Mouse (Mus musculus) kidney, embryonic 16.5 days (tissue): ENCODE measurements at regions not wholly inside any gene's neighbourhood (a gene's known extent, or its start where the extent isn't known, plus 50 kb on each side); places are given as distances from the start of the nearest gene placed in this dataset.

ENCODE experiments used
- ATAC-seq: fragments of 200-750 bp; cut with Nextera tagmentation; 2 replicates; pipeline ENCODE4 v1.8.0; 2017; ENCODE audit warnings: moderate TSS enrichment; ENCODE audit not compliant: low FRiP score, low TSS enrichment
- H3K27ac ChIP-seq: fragments of 300-500 bp; sonication (generic); 2 replicates; pipeline ENCODE4 v1.5.1; 2014; ENCODE audit warnings: low read length
- H3K27me3 ChIP-seq: fragments of 300-500 bp; sonication (generic); 2 replicates; pipeline ENCODE4 v1.6.1; 2014; ENCODE audit warnings: low read length, control low read depth, mixed read lengths; ENCODE audit not compliant: insufficient read depth
- H3K36me3 ChIP-seq: fragments of 300-500 bp; sonication (generic); 2 replicates; pipeline ENCODE4 v1.6.1; 2014; ENCODE audit warnings: low read length, control low read depth, mixed read lengths; ENCODE audit not compliant: insufficient read depth
- H3K4me1 ChIP-seq: fragments of 300-500 bp; sonication (generic); 2 replicates; pipeline ENCODE4 v1.6.1; 2014; ENCODE audit warnings: low read length, control low read depth, mixed read lengths; ENCODE audit not compliant: insufficient read depth
- H3K4me2 ChIP-seq: fragments of 300-500 bp; sonication (generic); replicated peaks from 2 replicates; pipeline ENCODE4 v1.6.1; 2014; ENCODE audit warnings: low read depth, low read length
- H3K4me3 ChIP-seq: fragments of 300-500 bp; sonication (generic); 2 replicates; pipeline ENCODE4 v1.5.1; 2014; ENCODE audit warnings: mild to moderate bottlenecking, low read length
- H3K9ac ChIP-seq: fragments of 300-500 bp; sonication (generic); replicated peaks from 2 replicates; pipeline ENCODE4 v1.6.1; 2014; ENCODE audit warnings: low read length
- H3K9me3 ChIP-seq: fragments of 300-500 bp; sonication (generic); 2 replicates; pipeline ENCODE4 v1.6.1; 2016; ENCODE audit warnings: low read length, control low read depth
- WGBS: fragments of 180-500 bp; shearing (Covaris S2); extraction: QIAGEN DNeasy Blood & Tissue Kit; methylation state at CpG from one replicate; pipeline ENCODE4 v1.1.7; 2014; 5-methylcytosine and 5-hydroxymethylcytosine counted together

DNA sequence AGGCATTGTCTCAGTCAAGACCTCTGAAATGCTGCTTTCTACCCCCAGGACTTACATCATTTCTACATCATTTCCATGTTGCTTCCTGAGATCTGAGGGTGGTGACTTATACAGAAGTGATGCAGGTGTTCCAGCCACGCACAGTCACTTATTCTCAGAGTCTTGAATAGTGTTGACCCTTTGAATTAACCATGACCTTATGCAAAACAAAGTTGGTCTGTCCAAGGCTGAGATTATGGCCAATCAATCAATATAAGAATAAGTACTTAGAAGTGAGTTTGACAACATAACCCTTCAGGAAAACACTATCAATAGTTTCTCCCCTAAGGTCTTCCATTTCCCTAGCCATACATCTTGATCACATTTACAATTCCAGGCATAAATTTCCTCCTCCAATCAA is 115.3 kb upstream of the Ndst4 start:
- Histone ChIP-seq H3K36me3 (no peaks in the 10 kb centered on the region), H3K4me2 (no peak overlapping the region), H3K4me3 (no peak overlapping the region), H3K9me3 (no peaks in the 10 kb centered on the region), H3K9ac (no peak overlapping the region), H3K27ac (no peak overlapping the region), H3K4me1 (no peaks in the 10 kb centered on the region), H3K27me3 (no peaks in the 10 kb centered on the region)
- WGBS = 77% methylated on average over 1 of the region's 1 CpGs
- ATAC-seq = no peak

DNA sequence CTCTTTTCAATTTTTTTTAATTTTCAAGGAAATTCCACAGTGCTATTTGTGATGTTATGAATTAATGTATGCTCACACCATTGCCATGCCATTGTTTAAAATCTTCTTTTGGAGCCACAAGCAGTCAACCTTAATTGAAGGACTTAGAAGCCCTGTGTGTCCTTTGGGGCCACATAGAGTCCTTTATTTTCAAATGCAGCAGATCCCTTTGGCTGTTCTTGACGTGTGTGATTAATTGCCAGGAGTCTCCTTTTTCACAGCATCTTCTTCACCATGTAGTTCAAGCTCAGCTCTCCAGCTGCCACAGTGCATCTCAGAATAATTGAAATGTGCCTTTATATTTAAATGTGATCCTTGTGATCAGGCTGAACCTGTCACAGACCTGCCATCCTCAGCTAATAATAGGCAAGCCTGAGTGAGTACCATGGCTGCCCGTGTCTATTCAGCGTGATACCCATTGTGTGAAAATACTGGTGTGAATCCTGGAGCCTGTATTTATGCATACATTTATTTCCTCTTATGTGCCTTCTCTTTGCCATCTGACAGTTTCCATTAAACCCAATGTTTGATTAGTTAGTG is 114.4 kb upstream of the Ndst4 start:
- no peak for ATAC-seq
- WGBS = 67% methylated on average over 3 of the region's 3 CpGs
- Histone ChIP-seq H3K4me1 (no peaks in the 10 kb centered on the region), H3K27me3 (no peaks in the 10 kb centered on the region), H3K4me2 (no peak overlapping the region), H3K27ac (no peak overlapping the region), H3K9me3 (no peaks in the 10 kb centered on the region), H3K4me3 (no peak overlapping the region), H3K36me3 (no peaks in the 10 kb centered on the region), H3K9ac (no peak overlapping the region)

DNA sequence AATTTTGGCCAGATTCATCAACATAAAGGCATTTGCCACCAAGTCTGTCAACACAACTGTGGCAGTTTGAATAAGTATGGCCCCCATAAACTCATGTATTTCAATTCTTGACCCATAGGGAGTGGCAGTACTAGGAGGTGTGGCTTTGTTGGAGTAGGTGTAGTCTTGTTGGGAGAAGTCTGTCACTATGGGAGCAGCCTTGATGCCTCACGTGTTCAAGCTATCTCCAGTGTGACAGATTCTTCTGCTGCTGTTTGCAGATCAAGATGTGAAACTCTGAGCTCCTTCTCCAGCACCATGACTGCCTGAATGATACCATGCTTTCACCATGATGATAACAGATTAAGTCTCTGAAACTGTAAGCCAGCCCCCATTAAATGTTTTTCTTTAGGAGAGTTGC is 97.2 kb upstream of the Ndst4 start:
- no peak overlapping the region for H3K9ac ChIP-seq
- H3K4me1 ChIP-seq = no peaks in the 10 kb centered on the region
- H3K27me3 ChIP-seq = no peaks in the 10 kb centered on the region
- H3K36me3 ChIP-seq = no peaks in the 10 kb centered on the region
- H3K9me3 ChIP-seq = no peaks in the 10 kb centered on the region
- H3K4me3 ChIP-seq = no peak overlapping the region
- ATAC-seq = no peak
- 77% methylated on average over 1 of the region's 1 CpGs for WGBS
- no peak overlapping the region for H3K4me2 ChIP-seq
- H3K27ac ChIP-seq = no peak overlapping the region

DNA sequence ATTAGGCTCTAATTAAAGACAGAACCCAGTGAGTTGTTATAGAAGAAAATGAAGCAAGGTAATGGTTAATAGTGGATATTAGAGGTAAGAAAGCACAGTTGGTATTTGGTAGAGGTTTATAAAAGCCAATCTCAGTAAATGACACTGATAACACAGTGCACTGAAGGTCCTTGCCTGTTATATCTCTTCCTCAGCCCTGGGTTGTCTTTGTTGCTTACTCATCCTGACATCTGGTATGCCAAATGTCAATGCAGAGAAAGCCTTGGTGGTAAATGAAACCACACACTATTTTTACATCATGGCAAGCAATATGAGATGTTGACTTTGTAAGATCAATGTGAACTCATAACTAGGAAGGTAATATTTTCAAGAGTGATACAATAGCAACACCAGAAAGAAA is 76.8 kb upstream of the Ndst4 start:
- Histone ChIP-seq H3K4me1 (no peaks in the 10 kb centered on the region), H3K27ac (no peak overlapping the region), H3K9ac (no peak overlapping the region), H3K27me3 (no peaks in the 10 kb centered on the region), H3K4me3 (no peak overlapping the region), H3K9me3 (no peaks in the 10 kb centered on the region), H3K36me3 (no peaks in the 10 kb centered on the region), H3K4me2 (no peak overlapping the region)
- ATAC-seq = no peak

DNA sequence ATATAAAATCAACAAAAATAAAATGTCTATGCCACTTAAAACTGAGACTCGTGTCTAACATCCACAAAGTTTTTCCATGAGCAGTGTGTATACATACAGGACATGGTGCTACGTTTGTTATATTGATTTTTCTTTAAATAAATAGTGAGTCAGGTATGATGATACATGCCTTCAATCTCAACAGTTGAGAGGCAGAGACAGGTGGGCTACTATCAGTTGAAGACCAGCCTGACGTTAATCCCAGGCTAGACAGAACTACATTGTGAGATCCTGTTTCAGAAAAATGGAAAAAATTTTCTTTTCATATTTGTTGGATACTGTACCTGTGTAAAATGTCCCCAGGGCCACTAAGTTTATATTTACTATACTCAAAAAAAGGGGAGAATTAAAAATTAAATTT is 66.5 kb upstream of the Ndst4 start:
- Histone ChIP-seq H3K4me2 (no peak overlapping the region), H3K36me3 (no peaks in the 10 kb centered on the region), H3K9me3 (no peaks in the 10 kb centered on the region), H3K9ac (no peak overlapping the region), H3K4me3 (no peak overlapping the region), H3K4me1 (no peaks in the 10 kb centered on the region), H3K27me3 (no peaks in the 10 kb centered on the region), H3K27ac (no peak overlapping the region)
- no peak for ATAC-seq
- 79% methylated on average over 3 of the region's 3 CpGs for WGBS

DNA sequence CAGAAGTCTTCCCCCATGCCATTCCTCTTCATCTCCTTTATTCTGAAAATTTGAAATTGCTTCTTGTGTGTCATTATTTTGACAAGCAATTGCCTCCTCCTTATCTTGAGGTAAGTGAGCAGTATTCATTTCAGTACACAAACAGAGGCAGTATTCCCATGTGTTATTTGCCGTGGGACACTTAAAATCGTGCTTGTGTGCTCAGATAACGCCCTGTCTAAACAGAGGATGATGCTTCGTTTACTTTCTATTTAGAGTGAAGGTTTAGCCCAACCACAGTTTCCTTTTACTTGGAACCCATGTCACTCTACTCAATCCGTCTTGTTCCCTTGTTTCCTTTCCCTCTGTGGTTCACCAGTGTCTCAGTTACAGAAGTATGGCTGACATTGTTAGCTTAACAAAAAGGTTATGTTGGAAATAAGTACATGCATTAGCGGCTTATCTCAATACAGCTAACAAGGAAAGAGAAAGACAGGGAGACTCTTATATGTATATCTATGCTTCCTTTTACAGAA is 65.6 kb upstream of the Ndst4 start:
- Histone ChIP-seq H3K9me3 (no peaks in the 10 kb centered on the region), H3K27ac (no peak overlapping the region), H3K4me2 (no peak overlapping the region), H3K4me1 (no peaks in the 10 kb centered on the region), H3K9ac (no peak overlapping the region), H3K4me3 (no peak overlapping the region), H3K36me3 (no peaks in the 10 kb centered on the region), H3K27me3 (no peaks in the 10 kb centered on the region)
- no peak for ATAC-seq
- 40% methylated on average over 6 of the region's 6 CpGs for WGBS
